Mouse (Mus musculus) C2C12 (cell line): ENCODE measurements around the gene Ikzf5.

ENCODE experiments used
- CEBPB ChIP-seq: IDR thresholded peaks from one replicate; pipeline ENCODE4 v1.6.1; 2011; ENCODE audit warnings: low read depth, mild to moderate bottlenecking, control low read depth, moderate library complexity
- CTCF ChIP-seq: IDR thresholded peaks from one replicate; pipeline ENCODE4 v1.5.1; 2011; ENCODE audit not compliant: control insufficient read depth, insufficient read depth, insufficient read length
- MAX ChIP-seq: IDR thresholded peaks from one replicate; pipeline ENCODE4 v1.6.1; 2011; ENCODE audit warnings: mild to moderate bottlenecking, control low read depth
- MYOD1 ChIP-seq: IDR thresholded peaks from one replicate; pipeline ENCODE4 v1.6.1; 2011; ENCODE audit warnings: low read depth; ENCODE audit not compliant: control insufficient read depth, insufficient read length
- MYOG ChIP-seq: IDR thresholded peaks from one replicate; pipeline ENCODE4 v1.6.1; 2011; ENCODE audit not compliant: control insufficient read depth, insufficient read length; ENCODE audit errors: extremely low read depth
- USF1 ChIP-seq: IDR thresholded peaks from one replicate; pipeline ENCODE4 v1.6.1; 2011; ENCODE audit warnings: low read depth, mild to moderate bottlenecking, control low read depth, moderate library complexity

DNA sequence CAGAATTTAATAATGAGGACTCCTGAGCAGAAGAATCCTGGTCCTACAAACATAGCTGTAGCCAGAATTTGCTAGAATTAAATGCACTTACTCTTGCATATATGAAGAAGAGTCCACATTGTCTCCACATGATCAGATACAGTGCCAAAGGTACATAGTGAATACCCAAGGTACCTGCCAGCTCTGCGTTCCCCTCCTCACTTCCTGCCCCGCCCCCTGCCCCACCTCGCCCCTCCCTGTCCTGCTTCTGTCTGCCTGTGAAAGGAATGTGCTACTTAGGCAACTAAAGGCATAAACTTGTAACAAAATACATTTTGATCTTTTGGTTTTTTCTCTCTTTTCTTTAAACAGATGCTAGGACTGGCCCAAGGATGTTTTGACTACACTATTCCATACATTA, 26.7 kb upstream of the Ikzf5 start:
- TF ChIP-seq MAX (no peak), CTCF (no peak), MYOG (no peak), CEBPB (no peak), MYOD1 (no peak), USF1 (no peak)
